Mouse (Mus musculus): ENCODE results near the gene Fam240b. TPM values are rescaled to one million over a fixed set of nuclear protein-coding genes. Genes with fewer than 3 reads are reported as not detected.
"Not testable (repeated sequence)": the region's sequence is repeated elsewhere in the genome, so short reads cannot be mapped to it uniquely, and the experiment has no call there.

Gene Fam240b
- total and polyA plus RNA-seq, 2 experiments = not detected

DNA sequence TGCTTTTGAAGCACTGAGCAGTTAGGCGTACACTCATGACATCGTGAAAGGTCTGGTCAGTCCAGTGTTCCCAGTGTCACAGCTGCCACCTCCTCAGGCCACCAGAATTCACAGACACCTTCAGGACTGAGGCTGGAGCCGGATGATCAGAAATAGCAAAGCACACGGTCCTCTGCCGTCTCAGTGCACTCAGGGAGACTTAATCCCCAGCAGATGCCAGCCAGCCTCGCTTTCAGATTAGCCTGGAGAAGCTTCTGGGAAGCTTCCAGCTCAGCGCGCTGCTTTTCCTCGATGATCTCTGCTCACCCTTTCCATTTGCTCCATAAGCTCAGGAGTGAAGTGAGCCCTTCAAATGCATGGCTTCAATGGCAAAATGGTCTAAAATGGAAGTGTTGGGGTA, 32.4 kb downstream of the Fam240b start:
- Histone ChIP-seq H3K27me3 (ENCODE audit: control insufficient read depth, insufficient read depth, low read length) (no peaks in the 10 kb centered on the region), H3K36me3 (ENCODE audit: control insufficient read depth, insufficient read depth, low read length) (no peaks in the 10 kb centered on the region), H3K27ac (replicated peaks; ENCODE audit: insufficient read depth, low read depth, low read length) (no peak overlapping the region), H3K4me1 (ENCODE audit: control insufficient read depth, insufficient read depth, low read length) (no peaks in the 10 kb centered on the region), H3K79me2 (ENCODE audit: control insufficient read depth, insufficient read depth, low read length) (no peaks in the 10 kb centered on the region), H3K9ac (ENCODE audit: low read depth, low read length) (no peak overlapping the region), H3K4me3 (ENCODE audit: insufficient read depth, low read depth, low read length) (no peak overlapping the region)
- DNase-seq (ENCODE audit: extremely low read depth, low read depth, low spot score) = no peak
- 75% methylated on average over 9 of the region's 9 CpGs for WGBS
- TF ChIP-seq POLR2A (IDR thresholded peaks at IDR 0.05; ENCODE audit: extremely low read depth, insufficient read depth, low read length) = no peak
- no peak for TF ChIP-seq CTCF (IDR thresholded peaks at IDR 0.05; ENCODE audit: low read depth, low read length)

DNA sequence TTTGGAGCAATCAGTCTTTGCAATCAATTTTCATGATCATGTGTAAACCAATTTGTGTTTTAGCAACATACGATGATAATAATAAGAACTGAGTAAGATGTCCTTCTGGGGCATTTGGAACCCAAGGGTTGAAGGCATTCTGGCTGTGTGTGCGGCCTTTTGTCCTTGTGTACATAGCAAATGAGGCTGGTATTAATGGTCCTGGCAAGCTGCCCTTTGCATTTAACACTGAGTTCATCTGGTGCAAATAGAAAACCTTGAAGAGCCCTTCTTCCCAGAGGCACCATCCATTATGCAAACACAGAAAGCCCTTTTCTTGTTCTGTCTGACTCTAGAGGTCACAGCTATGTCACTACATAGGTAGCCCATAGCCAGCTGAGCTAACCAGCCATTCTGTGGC, 35.0 kb downstream of the Fam240b start:
- H3K4me1 ChIP-seq (ENCODE audit: control insufficient read depth, insufficient read depth, low read length) = no peaks in the 10 kb centered on the region
- H3K4me3 ChIP-seq (ENCODE audit: insufficient read depth, low read depth, low read length) = no peak overlapping the region
- TF ChIP-seq CTCF (IDR thresholded peaks at IDR 0.05; ENCODE audit: low read depth, low read length) (no peak), POLR2A (IDR thresholded peaks at IDR 0.05; ENCODE audit: extremely low read depth, insufficient read depth, low read length) (no peak)
- DNase-seq (ENCODE audit: extremely low read depth, low read depth, low spot score) = no peak
- H3K79me2 ChIP-seq (ENCODE audit: control insufficient read depth, insufficient read depth, low read length) = no peaks in the 10 kb centered on the region
- whole genome bisulfite sequencing = 82% methylated on average over 2 of the region's 2 CpGs
- no peak overlapping the region for H3K27ac ChIP-seq (replicated peaks; ENCODE audit: insufficient read depth, low read depth, low read length)
- H3K9ac ChIP-seq (ENCODE audit: low read depth, low read length) = no peak overlapping the region
- no peaks in the 10 kb centered on the region for H3K27me3 ChIP-seq (ENCODE audit: control insufficient read depth, insufficient read depth, low read length)
- H3K36me3 ChIP-seq (ENCODE audit: control insufficient read depth, insufficient read depth, low read length) = no peaks in the 10 kb centered on the region

- no peak overlapping the region for H3K4me3 ChIP-seq (ENCODE audit: insufficient read depth, low read depth, low read length)
- H3K27me3 ChIP-seq (ENCODE audit: control insufficient read depth, insufficient read depth, low read length) = no peaks in the 10 kb centered on the region
- no peak for DNase-seq (ENCODE audit: extremely low read depth, low read depth, low spot score)
- no peaks in the 10 kb centered on the region for H3K36me3 ChIP-seq (ENCODE audit: control insufficient read depth, insufficient read depth, low read length)
- H3K27ac ChIP-seq (replicated peaks; ENCODE audit: insufficient read depth, low read depth, low read length) = no peak overlapping the region
- no peak overlapping the region for H3K9ac ChIP-seq (ENCODE audit: low read depth, low read length)
- WGBS = 93% methylated on average over 14 of the region's 14 CpGs
- no peak for TF ChIP-seq POLR2A (IDR thresholded peaks at IDR 0.05; ENCODE audit: extremely low read depth, insufficient read depth, low read length)
- no peak for TF ChIP-seq CTCF (IDR thresholded peaks at IDR 0.05; ENCODE audit: low read depth, low read length)
- H3K79me2 ChIP-seq (ENCODE audit: control insufficient read depth, insufficient read depth, low read length) = no peaks in the 10 kb centered on the region
- H3K4me1 ChIP-seq (ENCODE audit: control insufficient read depth, insufficient read depth, low read length) = no peaks in the 10 kb centered on the region
These were observed 39.4 kb downstream of the Fam240b start for GRCm38 (mm10) chr13:64458181-64458580.

- not testable (repeated sequence) for H3K27ac ChIP-seq (replicated peaks; ENCODE audit: insufficient read depth, low read depth, low read length); H3K27me3 ChIP-seq (ENCODE audit: control insufficient read depth, insufficient read depth, low read length); DNase-seq (ENCODE audit: extremely low read depth, low read depth, low spot score); H3K79me2 ChIP-seq (ENCODE audit: control insufficient read depth, insufficient read depth, low read length); H3K4me3 ChIP-seq (ENCODE audit: insufficient read depth, low read depth, low read length); H3K4me1 ChIP-seq (ENCODE audit: control insufficient read depth, insufficient read depth, low read length); H3K36me3 ChIP-seq (ENCODE audit: control insufficient read depth, insufficient read depth, low read length); H3K9ac ChIP-seq (ENCODE audit: low read depth, low read length)
- WGBS = 85% methylated on average over 19 of the region's 19 CpGs
These were observed 40.2 kb downstream of the Fam240b start for GRCm38 (mm10) chr13:64457225-64457978.

- Histone ChIP-seq H3K79me2 (ENCODE audit: control insufficient read depth, insufficient read depth, low read length) (no peaks in the 10 kb centered on the region), H3K4me1 (ENCODE audit: control insufficient read depth, insufficient read depth, low read length) (no peaks in the 10 kb centered on the region), H3K36me3 (ENCODE audit: control insufficient read depth, insufficient read depth, low read length) (no peaks in the 10 kb centered on the region), H3K9ac (ENCODE audit: low read depth, low read length) (no peak overlapping the region), H3K27me3 (ENCODE audit: control insufficient read depth, insufficient read depth, low read length) (no peaks in the 10 kb centered on the region), H3K4me3 (ENCODE audit: insufficient read depth, low read depth, low read length) (no peak overlapping the region), H3K27ac (replicated peaks; ENCODE audit: insufficient read depth, low read depth, low read length) (no peak overlapping the region)
- WGBS = 78% methylated on average over 7 of the region's 7 CpGs
- no peak for TF ChIP-seq POLR2A (IDR thresholded peaks at IDR 0.05; ENCODE audit: extremely low read depth, insufficient read depth, low read length)
- no peak for TF ChIP-seq CTCF (IDR thresholded peaks at IDR 0.05; ENCODE audit: low read depth, low read length)
- DNase-seq (ENCODE audit: extremely low read depth, low read depth, low spot score) = no peak
These were observed 47.4 kb downstream of the Fam240b start for GRCm38 (mm10) chr13:64450001-64450794.

DNA sequence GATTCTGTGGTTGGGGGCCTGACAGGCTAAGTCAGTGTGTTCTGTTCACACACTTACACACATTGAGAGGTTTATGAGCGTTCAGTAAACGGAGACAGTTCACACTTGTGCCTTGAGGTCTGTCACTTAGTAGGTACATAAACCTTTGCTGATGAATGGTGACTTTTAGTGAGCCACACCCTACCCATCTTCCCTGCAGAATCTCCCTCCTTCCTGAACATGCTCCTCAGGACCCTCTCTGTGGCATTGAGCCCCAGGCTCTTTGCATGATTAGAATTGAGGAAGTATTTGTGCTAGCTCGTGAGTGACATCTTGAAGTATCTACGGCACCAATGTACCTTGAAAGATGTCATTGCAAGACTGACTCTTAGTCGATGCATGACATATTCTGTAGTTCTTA, 48.9 kb downstream of the Fam240b start:
- no peak overlapping the region for H3K27ac ChIP-seq (replicated peaks; ENCODE audit: insufficient read depth, low read depth, low read length)
- no peak overlapping the region for H3K4me3 ChIP-seq (ENCODE audit: insufficient read depth, low read depth, low read length)
- DNase-seq (ENCODE audit: extremely low read depth, low read depth, low spot score) = no peak
- TF ChIP-seq POLR2A (IDR thresholded peaks at IDR 0.05; ENCODE audit: extremely low read depth, insufficient read depth, low read length) (no peak), CTCF (IDR thresholded peaks at IDR 0.05; ENCODE audit: low read depth, low read length) (no peak)
- 80% methylated on average over 5 of the region's 5 CpGs for WGBS
- no peaks in the 10 kb centered on the region for H3K4me1 ChIP-seq (ENCODE audit: control insufficient read depth, insufficient read depth, low read length)
- no peaks in the 10 kb centered on the region for H3K36me3 ChIP-seq (ENCODE audit: control insufficient read depth, insufficient read depth, low read length)
- no peak overlapping the region for H3K9ac ChIP-seq (ENCODE audit: low read depth, low read length)
- no peaks in the 10 kb centered on the region for H3K79me2 ChIP-seq (ENCODE audit: control insufficient read depth, insufficient read depth, low read length)
- no peaks in the 10 kb centered on the region for H3K27me3 ChIP-seq (ENCODE audit: control insufficient read depth, insufficient read depth, low read length)
